Mouse (Mus musculus): Measurements from ENCODE around the gene Syce2. TPM values are rescaled to one million over a fixed set of nuclear protein-coding genes. Genes with fewer than 3 reads are reported as not detected.

Gene Syce2
- total and polyA plus RNA-seq, 2 experiments from 2014 or later = 0.15 to 9.7 TPM

DNA sequence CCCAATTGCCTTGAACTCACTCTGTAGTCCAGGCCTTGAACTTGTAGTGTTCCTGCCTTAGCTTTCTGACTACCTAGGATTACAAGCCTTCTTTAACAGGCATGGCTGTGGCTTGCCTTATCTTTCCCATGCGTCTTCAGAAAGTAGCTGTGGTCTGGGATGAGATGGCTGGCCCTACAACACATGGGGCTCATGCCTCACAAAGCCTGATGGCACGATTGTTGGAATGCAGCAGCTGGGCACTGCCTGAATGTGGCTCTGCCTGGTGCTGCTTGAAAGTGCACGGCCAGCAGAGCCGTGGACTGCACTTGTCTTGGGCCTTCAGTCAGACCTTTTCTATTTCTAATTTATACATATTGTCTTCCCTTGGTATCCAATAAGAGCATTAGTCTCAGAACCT is 12.8 kb downstream of the Syce2 start:
- Histone ChIP-seq H3K9ac (replicated peaks; ENCODE audit: low read depth, low read length) (no peak overlapping the region), H3K4me3 (ENCODE audit: low read depth, low read length) (no peak overlapping the region), H3K4me2 (ENCODE audit: low read depth, low read length) (no peak overlapping the region), H3K4me1 (ENCODE audit: control insufficient read depth, insufficient read depth) (no peaks in the 10 kb centered on the region), H3K9me3 (replicated peaks; ENCODE audit: control insufficient read depth, low read length) (no peaks in the 10 kb centered on the region), H3K27me3 (ENCODE audit: control insufficient read depth, insufficient read depth, low read length) (no peaks in the 10 kb centered on the region), H3K36me3 (replicated peaks; ENCODE audit: control insufficient read depth, insufficient read depth, low read length) (peaks cover 38% of the 10 kb centered on the region), H3K27ac (ENCODE audit: low read depth) (no peak overlapping the region)
- no peak for ATAC-seq (ENCODE audit: insufficient read depth, low read depth)
- no peak for DNase-seq (ENCODE audit: low spot score)
- 75% methylated on average over 4 of the region's 4 CpGs for WGBS
- TF ChIP-seq EP300 (IDR thresholded peaks at IDR 0.05; ENCODE audit: low read depth) (no peak), CTCF (IDR thresholded peaks at IDR 0.05; ENCODE audit: low read depth) (no peak)

DNA sequence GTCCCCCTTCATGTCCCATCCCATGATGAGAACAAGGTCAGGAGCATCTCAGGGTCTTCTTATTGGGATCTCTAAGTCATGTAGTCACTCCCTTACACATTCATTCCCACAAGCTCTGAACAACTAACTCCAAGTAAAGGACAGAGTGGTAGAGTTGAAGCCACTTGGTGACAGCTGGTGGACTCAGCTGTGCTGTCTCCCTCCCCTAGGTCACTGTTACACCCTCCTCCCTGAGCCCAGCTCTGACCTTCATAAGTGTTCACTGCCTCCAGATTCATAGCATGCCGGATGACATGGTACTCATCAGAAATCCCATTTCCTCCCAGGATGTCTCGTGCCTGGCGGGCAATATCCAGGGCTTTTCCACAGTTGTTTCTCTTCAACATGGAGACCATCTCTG is 16.4 kb downstream of the Syce2 start:
- H3K4me2 ChIP-seq (ENCODE audit: low read depth, low read length) = no peak overlapping the region
- H3K36me3 ChIP-seq (replicated peaks; ENCODE audit: control insufficient read depth, insufficient read depth, low read length) = peaks cover 39% of the 10 kb centered on the region
- H3K9me3 ChIP-seq (replicated peaks; ENCODE audit: control insufficient read depth, low read length) = no peaks in the 10 kb centered on the region
- WGBS = 90% methylated on average over 3 of the region's 3 CpGs
- no peak overlapping the region for H3K9ac ChIP-seq (replicated peaks; ENCODE audit: low read depth, low read length)
- no peak for TF ChIP-seq CTCF (IDR thresholded peaks at IDR 0.05; ENCODE audit: low read depth)
- TF ChIP-seq EP300 (IDR thresholded peaks at IDR 0.05; ENCODE audit: low read depth) = no peak
- no peak overlapping the region for H3K4me3 ChIP-seq (ENCODE audit: low read depth, low read length)
- H3K4me1 ChIP-seq (ENCODE audit: control insufficient read depth, insufficient read depth) = peaks cover 6% of the 10 kb centered on the region
- H3K27me3 ChIP-seq (ENCODE audit: control insufficient read depth, insufficient read depth, low read length) = no peaks in the 10 kb centered on the region
- ATAC-seq (ENCODE audit: insufficient read depth, low read depth) (no peak), DNase-seq (ENCODE audit: low spot score) (no peak)
- H3K27ac ChIP-seq (ENCODE audit: low read depth) = no peak overlapping the region

DNA sequence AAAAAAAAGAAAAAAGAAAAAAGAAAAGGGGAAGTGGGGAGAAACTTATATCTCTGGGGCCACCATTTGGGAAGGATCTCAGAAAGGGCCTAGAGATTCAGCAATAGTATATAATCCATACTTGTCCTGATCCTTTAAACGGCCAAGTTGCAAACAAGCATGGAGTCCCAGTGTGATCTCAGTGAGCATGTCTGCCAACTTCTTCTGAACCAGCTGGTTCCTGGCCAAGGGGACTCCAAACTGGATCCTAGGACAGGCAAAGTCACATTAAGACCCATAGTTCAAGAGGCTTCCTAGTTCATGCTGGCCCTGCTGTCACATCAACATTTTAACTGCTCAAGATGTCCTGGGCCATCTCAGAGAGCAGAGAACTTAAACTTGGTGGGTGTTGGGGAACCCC is 17.2 kb downstream of the Syce2 start:
- ATAC-seq (ENCODE audit: insufficient read depth, low read depth) (no peak), DNase-seq (ENCODE audit: low spot score) (no peak)
- no peak overlapping the region for H3K4me2 ChIP-seq (ENCODE audit: low read depth, low read length)
- TF ChIP-seq CTCF (IDR thresholded peaks at IDR 0.05; ENCODE audit: low read depth) (no peak), EP300 (IDR thresholded peaks at IDR 0.05; ENCODE audit: low read depth) (no peak)
- H3K9ac ChIP-seq (replicated peaks; ENCODE audit: low read depth, low read length) = no peak overlapping the region
- no peak overlapping the region for H3K27ac ChIP-seq (ENCODE audit: low read depth)
- no peaks in the 10 kb centered on the region for H3K27me3 ChIP-seq (ENCODE audit: control insufficient read depth, insufficient read depth, low read length)
- 89% methylated on average over 1 of the region's 1 CpGs for WGBS
- H3K4me3 ChIP-seq (ENCODE audit: low read depth, low read length) = no peak overlapping the region
- peaks cover 10% of the 10 kb centered on the region for H3K4me1 ChIP-seq (ENCODE audit: control insufficient read depth, insufficient read depth)
- H3K9me3 ChIP-seq (replicated peaks; ENCODE audit: control insufficient read depth, low read length) = no peaks in the 10 kb centered on the region
- peaks cover 39% of the 10 kb centered on the region for H3K36me3 ChIP-seq (replicated peaks; ENCODE audit: control insufficient read depth, insufficient read depth, low read length)

DNA sequence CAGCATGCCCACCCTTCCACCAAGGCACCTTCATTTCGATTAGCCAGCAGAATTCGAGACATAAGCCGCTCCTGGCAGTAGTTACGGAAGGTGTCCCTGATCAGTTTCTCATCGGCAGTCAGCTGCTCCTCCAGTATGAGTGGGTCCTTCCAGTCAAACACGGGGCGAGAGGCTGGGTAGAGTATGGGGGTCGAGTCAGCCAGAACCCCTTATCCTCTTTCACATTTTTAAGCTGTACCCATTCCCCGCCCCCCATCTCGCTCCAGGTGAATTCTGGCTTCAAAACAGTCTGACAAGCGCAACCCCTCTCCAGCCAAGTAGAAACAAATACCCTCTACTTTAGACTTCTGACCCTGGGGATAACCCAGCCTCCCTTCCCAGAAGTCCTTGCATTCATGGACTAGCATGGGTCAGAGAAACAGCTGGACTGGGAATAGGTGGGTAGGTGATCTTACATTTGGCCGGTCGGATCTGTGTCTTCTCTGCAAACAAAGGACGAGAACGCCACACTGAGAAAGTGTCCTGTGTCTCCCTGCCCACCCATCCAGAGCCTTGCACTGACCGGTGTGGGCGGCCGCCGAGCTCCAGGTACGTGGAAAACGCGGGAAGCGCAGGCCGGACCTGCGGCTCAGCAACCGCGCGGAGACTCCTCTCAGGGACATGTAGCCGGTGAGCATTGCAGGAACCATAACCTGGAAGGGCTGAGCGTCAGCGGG is 21.2 kb downstream of the Syce2 start:
- peaks cover 12% of the 10 kb centered on the region for H3K4me1 ChIP-seq (ENCODE audit: control insufficient read depth, insufficient read depth)
- H3K9me3 ChIP-seq (replicated peaks; ENCODE audit: control insufficient read depth, low read length) = no peaks in the 10 kb centered on the region
- peak overlapping the region; percentile 95 for H3K4me2 ChIP-seq (ENCODE audit: low read depth, low read length)
- peaks cover 10% of the 10 kb centered on the region for H3K36me3 ChIP-seq (replicated peaks; ENCODE audit: control insufficient read depth, insufficient read depth, low read length)
- peak; percentile 19; the same call in 1 of the 2 replicates for ATAC-seq (ENCODE audit: insufficient read depth, low read depth)
- 11% methylated on average over 31 of the region's 31 CpGs for WGBS
- H3K27me3 ChIP-seq (ENCODE audit: control insufficient read depth, insufficient read depth, low read length) = no peaks in the 10 kb centered on the region
- H3K9ac ChIP-seq (replicated peaks; ENCODE audit: low read depth, low read length) = peak overlapping the region; percentile 60
- TF ChIP-seq EP300 (IDR thresholded peaks at IDR 0.05; ENCODE audit: low read depth) (no peak), CTCF (IDR thresholded peaks at IDR 0.05; ENCODE audit: low read depth) (no peak)
- H3K4me3 ChIP-seq (ENCODE audit: low read depth, low read length) = peak overlapping the region; percentile 68
- no peak overlapping the region for H3K27ac ChIP-seq (ENCODE audit: low read depth)
- no peak for DNase-seq (ENCODE audit: low spot score)

DNA sequence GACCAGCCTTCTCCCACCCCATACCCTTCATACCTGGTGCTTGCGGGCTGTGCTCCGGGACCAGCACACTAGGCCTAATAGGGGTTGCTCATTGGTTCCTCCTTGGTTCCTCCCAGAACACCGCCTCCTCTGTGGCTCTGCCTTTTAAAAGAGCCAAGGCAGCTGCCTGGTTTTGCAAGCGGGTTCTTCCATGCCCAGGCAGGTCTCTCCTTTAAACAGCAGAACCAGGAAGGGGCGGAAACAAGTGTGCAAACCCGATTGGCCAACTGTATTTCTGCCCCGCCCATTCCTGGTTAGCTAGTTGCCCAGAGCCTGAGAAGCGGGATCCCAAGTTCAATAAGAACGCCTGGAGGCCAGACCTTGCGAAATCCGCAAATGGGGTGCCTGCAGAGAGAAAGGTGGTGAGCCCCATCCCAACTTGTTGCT is 21.8 kb downstream of the Syce2 start, which contains the start of gene Gcdh:
Gene Gcdh (minus strand): TSS at position 213 of the 426 bp plus-strand sequence.
- DNase-seq (ENCODE audit: low spot score) (peak; percentile 98), ATAC-seq (ENCODE audit: insufficient read depth, low read depth) (peak; percentile 99)
- 0% methylated on average over 11 of the region's 11 CpGs for WGBS

More for the DNA sequence above, 21.8 kb downstream of the Syce2 start, which contains the start of gene Gcdh:
- TF ChIP-seq EP300 (IDR thresholded peaks at IDR 0.05; ENCODE audit: low read depth) (no peak), CTCF (IDR thresholded peaks at IDR 0.05; ENCODE audit: low read depth) (no peak)
- H3K4me3 ChIP-seq (ENCODE audit: low read depth, low read length) = peak within 1 kb of the TSS; percentile 68
- peaks cover 12% of the 10 kb centered on the region for H3K4me1 ChIP-seq (ENCODE audit: control insufficient read depth, insufficient read depth)
- peaks cover 4% of the 10 kb centered on the region; the same call in 1 of the 2 replicates for H3K36me3 ChIP-seq (replicated peaks; ENCODE audit: control insufficient read depth, insufficient read depth, low read length)
- peak within 1 kb of the TSS; percentile 95 for H3K4me2 ChIP-seq (ENCODE audit: low read depth, low read length)
- H3K27me3 ChIP-seq (ENCODE audit: control insufficient read depth, insufficient read depth, low read length) = no peaks in the 10 kb centered on the region
- H3K9ac ChIP-seq (replicated peaks; ENCODE audit: low read depth, low read length) = peak within 1 kb of the TSS; percentile 60
- no peaks in the 10 kb centered on the region for H3K9me3 ChIP-seq (replicated peaks; ENCODE audit: control insufficient read depth, low read length)
- no peak within 1 kb of the TSS for H3K27ac ChIP-seq (ENCODE audit: low read depth)

Data from heart, postnatal 0 days (tissue).